Mouse (Mus musculus): ENCODE results near the gene D10Jhu81e. TPM values are rescaled to one million over a fixed set of nuclear protein-coding genes. Genes with fewer than 3 reads are reported as not detected.

The D10Jhu81e gene
- polyA plus RNA-seq, 1 experiment from 2014 or later = 55.9 TPM

DNA sequence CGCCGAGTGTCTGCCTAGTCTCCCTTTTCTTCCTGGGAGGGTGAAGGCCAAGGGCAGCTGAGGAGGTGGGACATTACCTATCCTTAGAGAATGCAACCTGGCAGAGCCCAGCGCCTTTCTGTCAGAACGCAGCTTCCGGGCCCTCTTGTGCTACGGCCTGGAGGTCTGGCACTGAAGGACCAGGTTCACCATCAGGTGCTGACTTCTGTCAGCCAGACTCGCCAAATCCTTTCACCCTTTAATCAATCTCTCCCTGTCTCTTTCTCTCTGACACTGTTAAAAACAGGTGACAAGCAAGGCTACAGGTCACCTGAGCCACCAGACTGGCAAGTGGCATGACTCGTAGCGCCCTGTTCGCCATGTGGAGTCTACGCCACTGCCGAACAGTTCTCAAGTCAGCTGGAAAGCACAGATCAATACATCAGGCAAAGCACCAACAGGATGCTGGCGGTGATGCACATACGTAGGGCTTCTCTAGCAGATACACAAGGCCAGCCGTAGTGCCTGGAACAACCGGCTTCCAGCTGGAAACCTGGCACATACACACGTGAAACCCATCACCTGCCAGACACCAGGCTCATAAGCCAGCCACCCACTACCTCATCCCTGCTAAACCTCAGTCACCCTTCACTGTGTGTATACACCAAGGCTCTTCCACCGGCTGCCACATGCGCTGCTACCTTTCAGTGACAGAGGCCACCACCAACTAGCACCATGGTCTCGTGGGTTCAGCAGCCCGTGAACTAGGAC lies 4.2 kb downstream of the D10Jhu81e start:
- Histone ChIP-seq H3K9ac (ENCODE audit: low read depth, low read length) (no peak overlapping the region), H3K4me3 (replicated peaks; ENCODE audit: low read depth, low read length) (no peak overlapping the region), H3K36me3 (ENCODE audit: insufficient read depth, low read length) (peaks cover 25% of the 10 kb centered on the region; the same call in 1 of the 2 replicates), H3K4me1 (replicated peaks; ENCODE audit: insufficient read depth, low read length) (peaks cover 14% of the 10 kb centered on the region), H3K9me3 (replicated peaks; ENCODE audit: low read length) (no peaks in the 10 kb centered on the region), H3K27ac (no peak overlapping the region), H3K27me3 (ENCODE audit: insufficient read depth, low read length) (no peaks in the 10 kb centered on the region), H3K4me2 (ENCODE audit: low read length) (no peak overlapping the region)
- TF ChIP-seq CTCF (IDR thresholded peaks at IDR 0.05; ENCODE audit: low read depth) = no peak
- DNase-seq (ENCODE audit: low spot score) (no peak), ATAC-seq (replicated peaks; ENCODE audit: low FRiP score, low read depth) (no peak)
- 90% methylated on average over 21 of the region's 21 CpGs for WGBS

DNA sequence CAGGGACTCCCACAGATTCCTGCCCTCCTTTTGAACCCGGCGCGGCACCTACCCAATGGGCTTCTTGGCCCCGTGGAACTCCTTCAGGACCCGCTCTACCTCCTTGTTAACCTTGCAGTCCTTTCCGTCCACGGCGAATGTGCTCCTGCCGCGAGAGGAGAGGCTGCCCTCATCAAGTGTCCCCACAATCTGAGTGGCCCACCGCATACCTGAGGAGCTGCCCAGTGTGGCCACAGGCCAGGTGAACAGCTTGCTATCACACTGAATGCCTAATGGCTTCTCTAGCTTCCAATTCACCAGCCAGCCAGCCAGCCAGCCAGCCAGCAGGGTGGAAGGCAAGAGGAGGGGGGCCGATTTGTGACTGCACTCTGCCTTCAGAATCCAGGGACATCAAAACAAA lies 4.8 kb downstream of the D10Jhu81e start:
- no peak overlapping the region for H3K27ac ChIP-seq
- WGBS = 92% methylated on average over 12 of the region's 12 CpGs
- no peak overlapping the region for H3K4me3 ChIP-seq (replicated peaks; ENCODE audit: low read depth, low read length)
- H3K4me1 ChIP-seq (replicated peaks; ENCODE audit: insufficient read depth, low read length) = peaks cover 10% of the 10 kb centered on the region
- no peak for TF ChIP-seq CTCF (IDR thresholded peaks at IDR 0.05; ENCODE audit: low read depth)
- DNase-seq (ENCODE audit: low spot score) (no peak), ATAC-seq (replicated peaks; ENCODE audit: low FRiP score, low read depth) (no peak)
- no peaks in the 10 kb centered on the region for H3K27me3 ChIP-seq (ENCODE audit: insufficient read depth, low read length)
- no peak overlapping the region for H3K4me2 ChIP-seq (ENCODE audit: low read length)
- no peak overlapping the region for H3K9ac ChIP-seq (ENCODE audit: low read depth, low read length)
- peaks cover 25% of the 10 kb centered on the region; the same call in 1 of the 2 replicates for H3K36me3 ChIP-seq (ENCODE audit: insufficient read depth, low read length)
- no peaks in the 10 kb centered on the region for H3K9me3 ChIP-seq (replicated peaks; ENCODE audit: low read length)

DNA sequence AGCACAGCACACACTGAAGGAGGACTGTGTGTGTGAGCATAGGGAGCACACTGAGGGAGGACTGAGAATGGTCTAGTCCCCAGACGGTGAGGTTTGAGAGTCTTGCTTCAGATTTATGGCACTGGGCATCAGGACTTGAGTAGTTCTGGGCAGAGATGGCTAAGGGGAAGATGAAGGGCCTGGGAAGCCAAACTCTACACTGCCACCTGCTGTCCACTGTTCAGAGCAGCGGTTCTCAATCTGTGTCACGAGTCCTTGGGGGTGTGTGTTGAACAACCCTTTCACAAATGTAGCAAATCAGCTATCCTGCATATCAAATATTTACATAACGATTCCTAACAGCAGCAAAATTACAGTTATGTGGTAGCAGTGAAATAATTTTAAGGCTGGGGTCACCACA lies 5.7 kb downstream of the D10Jhu81e start:
- DNase-seq (ENCODE audit: low spot score) = peak; percentile 86
- 17% methylated on average over 4 of the region's 4 CpGs for WGBS
- Histone ChIP-seq H3K27me3 (ENCODE audit: insufficient read depth, low read length) (no peaks in the 10 kb centered on the region), H3K4me1 (replicated peaks; ENCODE audit: insufficient read depth, low read length) (peaks cover 10% of the 10 kb centered on the region), H3K4me2 (ENCODE audit: low read length) (no peak overlapping the region), H3K27ac (no peak overlapping the region), H3K9ac (ENCODE audit: low read depth, low read length) (no peak overlapping the region), H3K4me3 (replicated peaks; ENCODE audit: low read depth, low read length) (no peak overlapping the region), H3K36me3 (ENCODE audit: insufficient read depth, low read length) (peaks cover 25% of the 10 kb centered on the region; the same call in 1 of the 2 replicates), H3K9me3 (replicated peaks; ENCODE audit: low read length) (no peaks in the 10 kb centered on the region)
- peak; percentile 89 for TF ChIP-seq CTCF (IDR thresholded peaks at IDR 0.05; ENCODE audit: low read depth)
- no peak; the same call in 1 of the 2 replicates for ATAC-seq (replicated peaks; ENCODE audit: low FRiP score, low read depth)

DNA sequence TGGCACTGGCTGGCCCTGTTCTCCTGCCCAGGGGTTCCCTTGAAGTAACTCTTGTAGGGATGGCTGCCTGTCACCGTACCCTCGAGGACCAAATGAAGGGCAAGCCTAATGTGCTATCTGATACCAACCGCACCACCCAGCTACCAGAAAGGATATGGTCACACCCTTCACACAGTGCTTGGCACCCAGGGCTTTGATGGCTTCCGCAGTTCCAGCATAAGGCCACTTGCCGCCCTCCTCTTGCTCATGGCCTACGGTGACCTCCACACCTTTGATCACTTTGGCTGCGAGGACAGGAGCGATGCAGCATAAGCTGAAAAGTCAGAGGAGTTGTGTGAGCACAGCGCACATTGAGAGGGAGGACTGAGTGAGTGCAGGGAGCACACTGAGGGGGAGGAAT lies 6.3 kb downstream of the D10Jhu81e start:
- Histone ChIP-seq H3K27ac (no peak overlapping the region), H3K36me3 (ENCODE audit: insufficient read depth, low read length) (peaks cover 25% of the 10 kb centered on the region; the same call in 1 of the 2 replicates)
- 96% methylated on average over 9 of the region's 9 CpGs for WGBS

DNA sequence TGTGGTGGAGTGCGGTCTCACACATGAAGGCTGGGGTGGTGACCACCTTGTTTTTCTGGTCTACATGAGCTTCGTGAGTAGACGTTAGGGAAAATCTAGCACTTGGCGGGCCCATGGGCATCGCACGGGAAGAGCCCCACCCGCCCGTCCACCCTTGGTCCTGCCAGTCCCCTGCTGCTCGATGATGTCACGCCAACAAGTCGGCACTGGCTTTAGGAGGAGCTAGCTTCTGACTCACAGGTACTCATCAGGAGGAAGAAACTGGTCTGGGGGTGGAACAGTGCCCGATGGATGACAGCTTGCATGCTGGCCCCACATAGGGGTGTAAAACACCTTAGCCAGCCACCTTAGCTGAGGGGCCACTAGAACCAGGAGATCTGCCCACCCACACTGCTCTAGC lies 6.9 kb downstream of the D10Jhu81e start:
- H3K27me3 ChIP-seq (ENCODE audit: insufficient read depth, low read length) = no peaks in the 10 kb centered on the region
- DNase-seq (ENCODE audit: low spot score) = no peak
- no peak overlapping the region for H3K4me3 ChIP-seq (replicated peaks; ENCODE audit: low read depth, low read length)
- no peak for ATAC-seq (replicated peaks; ENCODE audit: low FRiP score, low read depth)
- peaks cover 3% of the 10 kb centered on the region; the same call in 1 of the 2 replicates for H3K4me1 ChIP-seq (replicated peaks; ENCODE audit: insufficient read depth, low read length)
- 96% methylated on average over 12 of the region's 12 CpGs for WGBS
- peaks cover 25% of the 10 kb centered on the region; the same call in 1 of the 2 replicates for H3K36me3 ChIP-seq (ENCODE audit: insufficient read depth, low read length)
- no peaks in the 10 kb centered on the region for H3K9me3 ChIP-seq (replicated peaks; ENCODE audit: low read length)
- H3K9ac ChIP-seq (ENCODE audit: low read depth, low read length) = no peak overlapping the region
- no peak for TF ChIP-seq CTCF (IDR thresholded peaks at IDR 0.05; ENCODE audit: low read depth)
- H3K27ac ChIP-seq = no peak overlapping the region
- H3K4me2 ChIP-seq (ENCODE audit: low read length) = no peak overlapping the region

More for the DNA sequence above, 6.3 kb downstream of the D10Jhu81e start:
- Histone ChIP-seq H3K9ac (ENCODE audit: low read depth, low read length) (no peak overlapping the region), H3K4me1 (replicated peaks; ENCODE audit: insufficient read depth, low read length) (peaks cover 3% of the 10 kb centered on the region; the same call in 1 of the 2 replicates), H3K9me3 (replicated peaks; ENCODE audit: low read length) (no peaks in the 10 kb centered on the region), H3K27me3 (ENCODE audit: insufficient read depth, low read length) (no peaks in the 10 kb centered on the region), H3K4me2 (ENCODE audit: low read length) (no peak overlapping the region), H3K4me3 (replicated peaks; ENCODE audit: low read depth, low read length) (no peak overlapping the region)
- no peak for ATAC-seq (replicated peaks; ENCODE audit: low FRiP score, low read depth)
- no peak for DNase-seq (ENCODE audit: low spot score)
- TF ChIP-seq CTCF (IDR thresholded peaks at IDR 0.05; ENCODE audit: low read depth) = no peak

DNA sequence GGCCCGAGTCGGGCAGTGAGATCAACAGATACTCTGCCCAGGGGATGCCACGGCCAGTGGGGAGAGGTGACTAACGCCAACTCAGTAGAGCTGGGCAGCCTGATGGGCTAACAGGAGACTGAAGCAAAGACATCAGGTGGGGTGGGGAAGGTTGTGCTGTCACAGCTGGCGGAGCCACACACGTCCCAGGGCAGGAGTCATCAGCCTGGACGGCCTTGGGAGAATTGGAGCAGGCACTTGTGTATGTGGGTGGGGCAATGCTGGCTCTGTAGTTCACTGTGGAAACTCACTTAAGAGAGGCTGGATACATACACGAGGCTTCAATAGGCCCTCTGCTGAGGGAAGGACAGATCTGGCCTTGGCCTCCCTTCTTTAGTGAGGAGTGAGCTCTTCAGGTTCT lies 8.5 kb downstream of the D10Jhu81e start:
- TF ChIP-seq CTCF (IDR thresholded peaks at IDR 0.05; ENCODE audit: low read depth) = no peak
- no peak overlapping the region for H3K9ac ChIP-seq (ENCODE audit: low read depth, low read length)
- WGBS = 84% methylated on average over 8 of the region's 8 CpGs
- no peak overlapping the region for H3K27ac ChIP-seq
- H3K4me2 ChIP-seq (ENCODE audit: low read length) = no peak overlapping the region
- no peaks in the 10 kb centered on the region for H3K27me3 ChIP-seq (ENCODE audit: insufficient read depth, low read length)
- DNase-seq (ENCODE audit: low spot score) = no peak
- peaks cover 3% of the 10 kb centered on the region; the same call in 1 of the 2 replicates for H3K4me1 ChIP-seq (replicated peaks; ENCODE audit: insufficient read depth, low read length)
- ATAC-seq (replicated peaks; ENCODE audit: low FRiP score, low read depth) = no peak
- H3K36me3 ChIP-seq (ENCODE audit: insufficient read depth, low read length) = peaks cover 12% of the 10 kb centered on the region; the same call in 1 of the 2 replicates
- H3K9me3 ChIP-seq (replicated peaks; ENCODE audit: low read length) = no peaks in the 10 kb centered on the region
- no peak overlapping the region for H3K4me3 ChIP-seq (replicated peaks; ENCODE audit: low read depth, low read length)

All from kidney, postnatal 0 days (tissue).